Mouse (Mus musculus): Measurements from ENCODE around the gene Utrn. TPM values are rescaled to one million over a fixed set of nuclear protein-coding genes. Genes with fewer than 3 reads are reported as not detected.

Gene Utrn
- polyA plus RNA-seq, 1 experiment, result 14.5 TPM

GRCm38 (mm10) chr10:12790881-12791280 lies 78.3 kb downstream of the Utrn start:
- no peak for TF ChIP-seq POLR2A (IDR thresholded peaks at IDR 0.05; ENCODE audit: borderline replicate concordance, extremely low read depth, insufficient read depth, insufficient read length, poor library complexity, severe bottlenecking)
- TF ChIP-seq CTCF (IDR thresholded peaks at IDR 0.05; ENCODE audit: borderline replicate concordance, extremely low read depth, insufficient read depth, insufficient read length), result no peak
- DNase-seq (ENCODE audit: low read depth), result no peak

DNA sequence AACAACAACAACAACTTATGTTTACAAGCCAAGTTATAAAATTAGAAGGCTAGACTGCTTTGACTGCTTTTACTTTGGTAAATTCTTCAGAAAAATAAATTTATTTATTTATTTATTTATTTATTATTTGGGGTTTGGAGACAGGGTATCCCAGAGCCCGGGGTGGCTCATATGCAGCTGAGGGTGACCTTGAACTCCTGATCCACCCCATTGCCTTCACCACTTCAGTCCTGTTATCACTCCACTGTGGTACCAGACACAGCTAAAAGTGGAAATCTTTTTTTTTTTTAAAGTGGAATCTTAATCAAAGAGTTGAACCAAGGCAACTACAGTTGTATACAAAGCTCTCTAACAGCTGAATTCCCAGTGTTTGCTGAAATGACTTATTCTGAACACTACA lies 80.6 kb downstream of the Utrn start:
- TF ChIP-seq POLR2A (IDR thresholded peaks at IDR 0.05; ENCODE audit: borderline replicate concordance, extremely low read depth, insufficient read depth, insufficient read length, poor library complexity, severe bottlenecking), result no peak
- no peak for TF ChIP-seq CTCF (IDR thresholded peaks at IDR 0.05; ENCODE audit: borderline replicate concordance, extremely low read depth, insufficient read depth, insufficient read length)
- DNase-seq (ENCODE audit: low read depth), result no peak

- TF ChIP-seq POLR2A (IDR thresholded peaks at IDR 0.05; ENCODE audit: borderline replicate concordance, extremely low read depth, insufficient read depth, insufficient read length, poor library complexity, severe bottlenecking), result no peak
- no peak for TF ChIP-seq CTCF (IDR thresholded peaks at IDR 0.05; ENCODE audit: borderline replicate concordance, extremely low read depth, insufficient read depth, insufficient read length)
- DNase-seq (ENCODE audit: low read depth), result no peak
Measured at GRCm38 (mm10) chr10:12787965-12788364, 81.2 kb downstream of the Utrn start.

- no peak for TF ChIP-seq CTCF (IDR thresholded peaks at IDR 0.05; ENCODE audit: borderline replicate concordance, extremely low read depth, insufficient read depth, insufficient read length)
- no peak for TF ChIP-seq POLR2A (IDR thresholded peaks at IDR 0.05; ENCODE audit: borderline replicate concordance, extremely low read depth, insufficient read depth, insufficient read length, poor library complexity, severe bottlenecking)
- DNase-seq (ENCODE audit: low read depth), result no peak
Measured at GRCm38 (mm10) chr10:12785299-12785698, 83.9 kb downstream of the Utrn start.

- DNase-seq (ENCODE audit: low read depth), result no peak
- no peak for TF ChIP-seq POLR2A (IDR thresholded peaks at IDR 0.05; ENCODE audit: borderline replicate concordance, extremely low read depth, insufficient read depth, insufficient read length, poor library complexity, severe bottlenecking)
Measured at GRCm38 (mm10) chr10:12781381-12781907, 87.7 kb downstream of the Utrn start.

DNA sequence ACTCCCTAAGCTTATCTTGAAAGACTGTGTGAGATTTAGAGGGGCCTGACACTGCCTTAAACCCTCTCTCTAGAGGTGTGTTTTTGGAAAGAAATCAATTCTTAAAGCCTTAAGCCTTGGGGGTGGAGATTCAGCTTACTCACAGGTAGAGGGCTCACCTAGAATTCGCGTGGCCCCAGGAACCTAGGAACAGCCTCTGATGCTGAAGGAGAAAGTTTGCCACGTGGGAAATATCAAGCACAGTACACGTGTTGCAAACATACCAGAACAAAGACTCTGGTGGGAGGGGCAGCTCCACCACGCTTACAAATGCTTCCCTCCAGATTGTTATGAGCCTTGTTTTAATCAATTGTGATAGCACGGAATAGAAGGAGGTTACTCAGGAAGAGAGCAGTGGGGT lies 96.0 kb downstream of the Utrn start:
- no peak for DNase-seq (ENCODE audit: low read depth)
- TF ChIP-seq POLR2A (IDR thresholded peaks at IDR 0.05; ENCODE audit: borderline replicate concordance, extremely low read depth, insufficient read depth, insufficient read length, poor library complexity, severe bottlenecking) (no peak), CTCF (IDR thresholded peaks at IDR 0.05; ENCODE audit: borderline replicate concordance, extremely low read depth, insufficient read depth, insufficient read length) (no peak)

- TF ChIP-seq POLR2A (IDR thresholded peaks at IDR 0.05; ENCODE audit: borderline replicate concordance, extremely low read depth, insufficient read depth, insufficient read length, poor library complexity, severe bottlenecking), result no peak
- no peak for TF ChIP-seq CTCF (IDR thresholded peaks at IDR 0.05; ENCODE audit: borderline replicate concordance, extremely low read depth, insufficient read depth, insufficient read length)
- DNase-seq (ENCODE audit: low read depth), result no peak
Measured at GRCm38 (mm10) chr10:12771511-12771910, 97.7 kb downstream of the Utrn start.

GRCm38 (mm10) chr10:12762668-12763067 lies 106.5 kb downstream of the Utrn start:
- no peak for TF ChIP-seq POLR2A (IDR thresholded peaks at IDR 0.05; ENCODE audit: borderline replicate concordance, extremely low read depth, insufficient read depth, insufficient read length, poor library complexity, severe bottlenecking)
- TF ChIP-seq CTCF (IDR thresholded peaks at IDR 0.05; ENCODE audit: borderline replicate concordance, extremely low read depth, insufficient read depth, insufficient read length), result no peak
- peak; percentile 6 for DNase-seq (ENCODE audit: low read depth)

DNA sequence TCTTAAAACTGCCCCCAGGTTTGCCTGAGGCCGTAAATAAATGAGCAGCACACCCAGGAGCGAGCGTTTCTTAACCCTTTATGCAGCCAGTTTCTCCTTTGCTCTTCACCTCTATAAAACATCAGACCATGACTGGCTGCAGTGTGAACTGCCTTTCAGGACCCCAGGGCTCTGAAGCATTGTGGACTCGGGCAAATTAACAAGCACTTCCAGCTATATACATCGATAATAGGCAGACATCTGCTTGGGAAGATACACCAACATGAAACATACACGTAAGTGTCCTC lies 110.5 kb downstream of the Utrn start:
- TF ChIP-seq CTCF (IDR thresholded peaks at IDR 0.05; ENCODE audit: borderline replicate concordance, extremely low read depth, insufficient read depth, insufficient read length) (no peak), POLR2A (IDR thresholded peaks at IDR 0.05; ENCODE audit: borderline replicate concordance, extremely low read depth, insufficient read depth, insufficient read length, poor library complexity, severe bottlenecking) (no peak)
- peak; percentile 24 for DNase-seq (ENCODE audit: low read depth)

DNA sequence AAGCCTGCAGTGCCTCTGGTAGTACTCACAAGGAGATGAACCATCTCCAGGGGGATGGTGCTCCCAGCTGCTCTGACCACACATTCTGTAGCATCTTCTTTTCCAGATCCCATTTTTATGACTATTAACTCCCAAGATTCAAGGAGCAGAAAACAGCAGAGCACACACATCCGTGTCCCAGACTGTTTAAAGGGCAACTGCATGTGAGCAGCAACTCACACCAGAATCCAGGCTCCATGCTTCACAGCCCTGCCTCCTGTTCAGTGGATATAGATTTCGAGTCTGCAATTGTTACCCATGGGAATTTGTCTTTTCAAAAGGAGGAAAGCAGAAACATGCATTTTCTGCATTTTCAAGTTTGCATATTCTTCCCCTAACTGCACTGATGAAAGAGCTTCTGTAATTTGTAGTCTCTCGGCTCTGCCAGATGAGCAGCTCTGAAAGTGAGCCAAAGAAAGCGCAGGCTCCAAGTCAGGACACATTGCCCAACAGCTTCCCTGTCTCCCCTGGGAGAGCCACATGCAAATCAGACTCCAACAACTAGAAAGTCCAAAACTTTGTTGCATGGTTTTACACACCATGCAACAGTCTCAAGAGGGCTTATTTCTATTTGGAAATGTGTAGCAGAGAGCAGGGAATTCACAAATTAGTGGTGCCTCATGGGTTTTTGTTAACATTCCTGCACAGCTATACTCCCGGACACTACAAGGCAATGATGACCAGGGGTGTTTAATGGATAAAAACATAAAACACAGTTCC lies 111.0 kb downstream of the Utrn start:
- no peak for TF ChIP-seq POLR2A (IDR thresholded peaks at IDR 0.05; ENCODE audit: borderline replicate concordance, extremely low read depth, insufficient read depth, insufficient read length, poor library complexity, severe bottlenecking)
- TF ChIP-seq CTCF (IDR thresholded peaks at IDR 0.05; ENCODE audit: borderline replicate concordance, extremely low read depth, insufficient read depth, insufficient read length), result no peak
- peak; percentile 61 for DNase-seq (ENCODE audit: low read depth)

DNA sequence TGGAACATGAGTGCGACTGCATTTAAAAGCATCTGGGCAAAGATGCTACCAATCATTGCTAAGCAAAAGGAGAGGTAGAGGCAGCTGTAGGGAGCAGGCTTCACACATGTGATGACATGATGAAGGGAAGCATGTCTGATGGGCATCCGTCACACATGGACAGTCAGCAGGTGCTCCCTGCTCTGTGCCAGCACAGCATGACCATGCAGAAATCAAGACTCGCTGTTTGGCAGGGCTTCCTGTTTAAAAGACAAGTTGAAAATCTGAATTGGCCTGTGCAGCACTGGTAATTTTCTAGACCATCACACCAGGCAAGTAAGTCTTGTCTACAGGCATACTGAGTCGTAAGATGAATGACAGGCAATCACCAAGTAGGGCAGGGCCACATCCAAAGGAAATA lies 112.5 kb downstream of the Utrn start:
- no peak for TF ChIP-seq CTCF (IDR thresholded peaks at IDR 0.05; ENCODE audit: borderline replicate concordance, extremely low read depth, insufficient read depth, insufficient read length)
- no peak for TF ChIP-seq POLR2A (IDR thresholded peaks at IDR 0.05; ENCODE audit: borderline replicate concordance, extremely low read depth, insufficient read depth, insufficient read length, poor library complexity, severe bottlenecking)
- peak; percentile 11 for DNase-seq (ENCODE audit: low read depth)

DNA sequence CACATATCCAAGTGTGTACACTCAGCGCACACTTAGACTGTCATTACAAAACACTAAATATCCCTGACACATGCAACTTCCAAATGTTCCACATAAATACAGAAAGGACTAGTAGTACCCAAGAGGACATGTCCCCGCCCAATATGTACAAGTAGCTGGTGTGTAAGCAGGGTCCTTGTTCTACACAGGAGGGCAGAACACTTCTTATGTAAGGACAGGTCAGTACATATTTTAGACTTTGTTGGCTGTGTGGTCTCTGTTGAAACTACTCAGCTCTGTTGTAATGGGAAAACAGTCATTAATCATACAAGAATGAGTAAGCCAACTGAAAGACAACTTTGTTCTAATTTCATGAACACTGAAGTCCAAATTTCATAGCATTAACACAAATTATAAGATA lies 114.3 kb downstream of the Utrn start:
- no peak for DNase-seq (ENCODE audit: low read depth)
- TF ChIP-seq POLR2A (IDR thresholded peaks at IDR 0.05; ENCODE audit: borderline replicate concordance, extremely low read depth, insufficient read depth, insufficient read length, poor library complexity, severe bottlenecking) (no peak), CTCF (IDR thresholded peaks at IDR 0.05; ENCODE audit: borderline replicate concordance, extremely low read depth, insufficient read depth, insufficient read length) (no peak)
